Mouse (Mus musculus) A20 (cell line): ENCODE data around the gene Dcst1.
A peak's percentile ranks its signal among the peaks of the same experiment; 100 is the strongest.

ENCODE experiments used
- DNase-seq: peaks from one replicate; pipeline ENCODE4 v3.0.0-alpha.2; 2011; ENCODE audit warnings: low read depth, low spot score

Dcst1 gene

DNA sequence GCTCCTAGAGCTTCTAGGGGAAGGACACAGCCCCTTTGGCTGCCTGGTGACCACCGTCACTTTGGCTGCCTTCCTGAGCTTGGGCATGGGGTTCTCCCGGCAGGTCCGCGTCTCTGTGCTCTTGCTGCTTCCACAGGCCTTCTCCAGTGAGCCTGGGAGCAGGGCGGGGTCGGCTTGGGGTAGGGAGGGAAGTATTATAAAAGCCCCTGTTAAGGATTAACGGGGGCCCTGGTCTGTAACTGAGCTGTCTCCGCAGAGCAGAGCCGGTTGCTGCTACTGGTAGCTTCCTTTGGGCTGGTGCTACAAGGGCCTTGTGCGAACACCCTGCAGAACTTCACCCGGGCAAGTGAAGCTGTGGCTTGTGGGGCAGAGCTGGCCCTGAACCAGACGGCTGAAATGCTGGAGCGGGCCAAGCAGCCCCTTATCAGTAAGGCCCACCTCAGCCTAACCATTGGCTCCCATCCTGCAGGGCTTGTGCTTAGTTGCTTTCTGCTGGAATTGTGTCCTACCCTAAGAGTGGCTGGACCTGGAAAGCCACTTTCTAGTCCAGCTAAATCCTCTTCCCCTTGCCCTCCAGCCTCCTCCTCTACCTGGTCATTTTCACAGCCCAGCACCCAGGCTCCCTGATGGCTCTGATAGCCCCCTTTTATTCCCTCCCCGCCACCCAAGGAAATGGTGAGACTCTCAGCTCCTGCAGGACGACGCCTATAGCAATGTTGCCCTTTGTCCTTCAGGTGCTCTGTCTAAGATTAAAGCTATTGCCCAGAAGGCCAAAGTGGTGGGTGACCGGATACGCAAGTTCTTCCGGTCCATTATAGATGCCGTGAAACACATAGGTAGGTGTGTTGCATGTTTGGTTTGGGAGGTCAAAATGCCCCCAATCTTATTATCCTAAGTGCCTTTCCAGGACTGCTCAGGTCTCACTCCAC, 697 bp upstream of the Dcst1 start:
- no peak for DNase-seq

DNA sequence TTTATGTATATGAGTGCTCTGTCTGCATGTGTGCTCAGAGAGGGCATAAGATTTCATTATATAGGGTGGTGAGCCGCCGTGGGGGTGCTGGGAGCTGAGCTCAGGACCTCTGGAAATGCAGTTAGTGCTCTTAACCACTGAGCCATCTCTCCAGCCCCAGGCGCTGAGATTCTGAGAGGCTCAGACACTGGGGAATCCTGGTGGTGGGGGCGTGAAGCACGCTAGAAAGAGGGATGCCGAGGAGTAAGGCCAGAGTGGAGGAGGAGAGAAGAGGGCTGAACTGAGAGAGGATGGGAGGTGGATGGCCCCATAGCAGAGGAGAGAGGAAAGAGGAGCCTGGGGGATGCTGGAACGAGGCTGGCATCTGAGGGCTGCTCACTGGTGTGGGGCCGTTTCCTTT, 422 bp downstream of the Dcst1 start:
- no peak for DNase-seq

DNA sequence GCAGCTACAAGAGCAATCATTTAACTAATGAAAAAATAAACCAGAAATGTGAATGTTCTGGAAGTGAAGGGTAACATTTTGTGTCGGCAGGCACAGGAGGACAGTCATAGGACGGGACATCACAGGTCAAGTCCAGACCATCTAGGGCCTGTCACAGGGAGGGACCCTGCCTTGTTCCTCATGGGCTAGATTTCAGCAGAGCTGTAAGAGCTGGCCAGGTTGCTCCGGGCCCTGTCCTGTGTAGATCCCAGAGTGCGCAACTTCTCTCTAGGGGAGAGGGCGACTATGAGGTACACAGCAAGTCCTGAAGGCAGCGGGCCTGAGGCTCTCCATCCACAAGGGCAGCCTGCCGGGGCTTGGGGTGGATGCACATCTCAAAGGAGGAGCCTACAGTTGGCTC, 3.4 kb downstream of the Dcst1 start, which contains the start of gene Dcst2:
TSS of gene Dcst2 (plus strand) at position 301 of the 400 bp plus-strand sequence.
- no peak for DNase-seq

DNA sequence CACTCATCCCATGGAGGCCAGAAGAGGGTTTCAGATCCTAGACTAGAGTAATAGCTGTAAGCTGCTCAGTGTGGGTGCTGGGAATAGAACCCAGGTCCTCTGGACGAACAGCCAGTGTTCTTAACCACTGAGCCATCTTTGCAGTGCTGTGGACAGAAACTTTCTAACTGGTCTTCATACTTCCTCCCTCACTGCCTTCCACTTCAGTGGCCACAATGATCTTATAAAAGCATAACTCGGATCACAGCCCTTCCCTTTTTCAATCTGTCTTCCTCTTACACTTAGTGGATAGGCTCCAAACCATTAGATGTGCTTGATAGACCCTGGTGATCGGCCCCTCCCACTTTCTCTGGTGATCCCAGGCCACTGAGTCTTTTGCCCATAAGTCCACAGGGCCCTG, 4.8 kb downstream of the Dcst1 start:
- DNase-seq, result peak; percentile 23

DNA sequence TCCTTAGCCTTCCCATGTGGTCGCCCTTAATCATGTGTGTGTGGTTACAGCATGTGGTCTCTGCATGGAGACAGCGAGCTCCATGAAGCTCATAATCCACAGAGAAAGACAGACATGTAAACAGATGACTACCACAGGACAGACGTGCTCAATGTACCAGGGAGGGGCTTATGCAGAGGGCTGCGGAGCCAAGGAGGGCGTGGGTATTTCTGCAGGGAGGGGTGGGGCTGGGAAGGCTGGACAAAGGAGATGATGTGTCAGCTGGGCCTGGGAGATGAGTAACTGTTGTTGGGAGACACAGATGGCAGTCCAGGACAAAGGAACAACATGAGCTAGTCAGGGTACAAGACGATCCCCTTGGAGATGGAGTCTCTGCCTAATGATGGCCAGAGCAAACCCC, 5.4 kb downstream of the Dcst1 start:
- no peak for DNase-seq

DNA sequence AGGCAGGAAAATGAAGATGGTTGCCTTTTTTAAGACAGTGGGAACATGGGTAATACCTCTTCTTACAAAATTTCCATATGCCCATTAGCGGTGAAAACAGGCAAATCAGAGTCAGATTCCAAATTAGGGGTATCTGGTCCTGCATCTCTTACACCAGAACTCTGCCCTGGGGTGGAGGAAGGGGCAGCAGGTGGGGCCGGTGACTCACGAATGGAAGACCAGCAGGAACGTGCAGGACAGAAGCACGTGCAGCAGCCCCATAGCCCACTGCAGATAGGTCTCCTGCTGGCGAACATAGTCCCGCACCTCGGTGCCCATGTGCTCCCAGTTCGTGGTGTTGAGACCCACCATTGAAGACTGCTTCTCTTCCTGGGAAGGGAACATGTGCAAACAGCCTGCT, 9.0 kb downstream of the Dcst1 start:
- no peak for DNase-seq

DNA sequence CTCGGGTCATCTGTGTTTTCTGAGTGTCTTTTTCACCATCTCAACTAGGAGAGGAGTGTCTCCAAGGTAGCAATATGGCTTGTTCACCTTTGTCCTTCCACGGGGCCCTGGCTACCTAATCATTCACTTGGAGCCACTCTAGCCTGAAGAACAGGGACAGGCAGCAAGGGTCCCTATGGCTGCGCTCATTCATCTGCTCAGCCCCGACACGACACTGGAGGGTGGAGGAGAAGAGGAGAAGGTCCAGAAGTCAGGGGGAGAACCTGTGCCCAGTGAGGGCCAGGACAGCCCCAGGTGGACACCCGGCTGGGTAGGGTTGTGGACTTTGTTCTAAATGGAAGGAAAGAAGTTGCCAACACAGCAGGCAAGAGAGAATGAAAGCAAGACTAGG, 9.5 kb downstream of the Dcst1 start:
- no peak for DNase-seq

DNA sequence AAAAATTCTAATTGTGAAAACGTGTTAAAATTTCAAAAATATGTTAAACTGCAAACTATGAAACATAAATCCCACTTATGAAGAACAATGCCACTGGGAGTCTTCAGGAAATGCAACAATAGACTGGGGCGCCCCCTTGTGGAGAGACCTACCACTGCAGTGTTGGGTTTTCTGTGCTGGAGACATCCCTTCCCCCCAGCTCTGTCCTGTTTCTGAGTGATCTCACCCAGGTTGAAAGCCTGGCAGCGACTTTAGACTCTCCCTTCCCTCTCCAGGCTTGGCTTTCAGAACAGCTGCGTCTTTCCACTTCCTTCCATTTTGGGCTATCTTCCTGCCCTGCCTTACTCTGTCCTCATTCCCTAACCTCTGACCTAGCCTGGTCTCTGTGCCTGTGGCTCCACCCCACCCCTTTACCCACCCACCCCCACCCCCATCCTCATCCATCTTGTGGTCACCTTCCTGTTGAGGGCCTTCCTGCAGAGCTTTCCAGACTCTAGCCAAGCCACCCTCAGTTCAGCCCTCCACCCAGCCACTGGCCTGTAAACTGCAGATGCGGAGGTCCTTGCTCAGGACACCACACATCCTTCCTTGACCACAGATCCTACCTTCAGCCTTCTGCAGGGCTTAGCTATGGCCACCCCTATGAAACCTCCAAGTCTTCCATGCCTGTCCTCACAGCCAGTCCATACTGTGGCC, 10.1 kb downstream of the Dcst1 start:
- peak; percentile 67 for DNase-seq

DNA sequence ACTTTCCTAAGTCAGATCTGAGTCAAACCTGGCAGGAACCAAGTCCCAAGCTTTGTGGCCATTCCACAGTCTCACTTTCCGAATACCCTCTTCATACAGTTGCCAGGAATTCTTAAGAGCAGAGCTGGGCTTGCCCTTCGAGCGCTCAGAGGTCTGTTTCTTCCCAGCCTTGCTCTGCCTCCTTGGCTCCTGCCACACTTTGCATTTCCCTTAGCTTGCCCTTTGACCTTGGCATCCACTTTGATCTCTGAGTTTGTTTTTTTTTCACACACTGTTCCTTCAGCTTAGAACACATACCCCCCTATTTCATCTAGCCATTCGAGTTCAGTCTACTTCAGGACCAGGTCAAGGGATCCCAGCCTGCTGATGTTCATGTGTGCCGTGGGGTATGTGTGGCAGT, 13.8 kb downstream of the Dcst1 start:
- no peak for DNase-seq

DNA sequence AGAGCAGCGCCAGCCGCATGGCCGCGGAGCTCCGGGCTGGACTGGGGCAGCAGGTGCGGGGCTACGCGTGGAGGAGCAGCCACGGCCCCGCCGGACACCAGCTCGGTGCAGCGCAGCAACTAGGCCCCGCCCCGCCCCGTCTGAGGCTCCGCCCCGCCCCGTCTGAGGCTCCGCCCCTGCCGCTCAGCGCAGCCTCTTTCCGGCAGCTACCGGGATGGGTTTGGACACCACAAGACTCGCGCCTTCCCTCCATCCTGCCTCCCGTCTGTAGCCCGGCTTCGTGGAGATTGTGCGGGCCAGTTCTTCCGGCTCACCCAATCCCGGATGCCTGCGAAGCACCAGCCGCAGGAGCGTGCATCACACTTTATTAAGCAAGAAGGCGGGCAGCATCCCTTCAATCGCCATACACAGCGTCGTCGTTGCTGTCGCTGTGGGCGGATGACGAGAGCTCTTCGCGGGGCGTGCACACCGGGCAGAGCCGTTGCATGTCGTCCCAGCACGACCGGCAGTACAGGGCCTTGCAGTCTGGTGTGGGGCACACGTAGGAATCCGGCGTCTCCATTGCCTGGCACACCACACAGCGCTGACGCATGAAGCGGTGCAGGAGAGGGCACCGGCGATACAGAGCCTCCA, 15.1 kb downstream of the Dcst1 start, which contains the start of gene Adam15:
TSS of gene Adam15 (minus strand) at position 128 of the 633 bp plus-strand sequence.
- DNase-seq, result peak; percentile 91

DNA sequence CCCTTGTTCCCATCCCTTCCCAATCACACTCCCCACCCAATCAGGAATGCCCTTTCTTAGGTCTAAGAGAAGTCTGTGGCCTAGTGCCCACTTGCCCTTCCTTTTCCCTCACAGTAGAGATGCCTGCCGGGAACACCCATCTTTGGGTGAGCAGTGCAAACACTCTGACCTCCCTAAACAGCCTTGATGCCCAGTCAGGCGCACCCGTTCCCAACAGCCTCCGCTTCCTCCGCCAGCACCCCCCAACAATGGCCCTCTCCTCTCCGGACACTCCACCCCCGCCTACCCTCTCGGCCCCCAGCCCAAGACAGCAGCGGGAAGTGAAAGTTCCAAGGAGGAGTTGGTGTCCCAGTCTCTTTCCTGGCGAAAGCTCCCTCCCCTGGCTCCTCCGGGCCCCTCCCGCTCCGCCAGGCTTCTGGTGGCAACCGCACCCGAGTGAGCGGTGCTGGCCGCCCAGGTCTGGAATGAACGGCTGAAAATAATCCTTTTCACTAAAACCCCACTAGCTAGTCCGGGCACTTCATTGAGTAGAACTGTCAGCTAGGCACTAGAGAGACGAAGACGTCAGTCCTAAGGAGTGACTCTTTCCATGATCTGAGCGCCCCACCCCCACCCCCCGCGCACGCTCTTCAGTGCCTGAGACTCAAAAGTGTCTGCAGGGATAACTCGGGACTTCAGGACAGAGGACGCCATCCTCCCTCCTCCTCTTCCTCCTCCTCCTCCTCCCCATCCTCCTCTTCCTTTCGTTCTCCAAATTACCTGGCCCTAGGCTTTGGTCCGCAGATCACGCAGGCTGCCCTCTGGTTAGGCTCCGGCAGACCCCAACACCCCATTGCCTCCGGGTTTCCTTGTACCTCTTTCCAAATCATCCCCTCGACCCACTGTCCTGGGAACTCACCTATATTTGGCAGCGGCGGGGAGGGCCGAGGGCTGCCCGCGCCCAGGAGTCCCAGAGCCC, 15.9 kb downstream of the Dcst1 start:
- DNase-seq, result no peak

DNA sequence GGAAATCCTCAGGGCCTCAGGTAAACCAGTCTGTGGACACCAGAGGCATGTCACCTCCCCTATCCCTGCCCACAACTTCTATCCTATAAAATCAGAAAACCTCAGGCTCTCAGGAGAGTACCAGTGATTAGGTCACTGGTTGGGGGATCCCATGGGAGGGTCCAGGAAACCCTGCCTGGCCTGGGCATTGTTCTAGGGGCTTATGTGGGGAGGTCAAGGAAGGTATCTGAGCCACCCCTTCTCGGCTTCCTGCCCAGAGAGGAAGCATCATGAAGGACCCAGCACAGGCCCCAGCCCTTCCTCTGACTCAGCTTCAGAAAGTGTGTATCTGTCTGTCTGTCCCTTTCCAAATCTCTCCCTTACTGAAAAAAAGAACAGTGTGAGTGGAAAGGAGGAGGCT, 17.1 kb downstream of the Dcst1 start:
- DNase-seq, result no peak

DNA sequence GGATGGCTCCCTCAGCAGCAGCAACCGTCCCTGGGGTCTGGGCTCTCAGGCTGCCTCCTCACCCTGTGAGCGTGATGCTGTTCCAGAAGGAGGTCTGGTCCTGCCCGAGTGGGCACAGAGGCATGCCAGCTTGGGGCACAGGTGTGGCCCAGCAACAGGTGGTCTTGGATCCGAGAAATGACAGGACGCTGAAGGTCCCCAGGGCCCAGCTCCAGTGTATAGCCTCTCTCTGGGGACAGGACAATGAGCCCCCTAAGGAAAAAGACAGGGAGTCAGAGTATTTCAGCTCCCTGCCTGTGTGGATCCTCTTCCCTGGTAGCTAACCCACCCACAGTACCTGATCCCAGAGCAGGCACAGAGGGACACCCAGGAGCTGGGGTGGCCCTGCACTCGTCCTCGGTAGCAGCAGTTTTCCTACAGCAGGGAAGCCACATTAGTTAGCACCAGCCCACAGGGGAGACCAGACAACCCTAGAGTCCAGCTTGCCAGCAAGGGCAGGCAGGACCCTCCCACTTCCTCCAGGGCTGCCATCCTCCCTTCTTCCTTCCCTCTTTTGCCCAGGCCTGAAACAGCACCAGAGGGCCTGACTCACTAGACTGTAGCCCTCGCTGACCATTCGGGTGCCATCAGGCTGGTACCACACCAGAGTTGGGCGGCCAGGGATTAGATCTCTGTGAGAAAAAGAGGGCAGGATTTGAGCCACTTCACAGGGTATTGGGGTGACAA, 18.1 kb downstream of the Dcst1 start:
- DNase-seq, result no peak

DNA sequence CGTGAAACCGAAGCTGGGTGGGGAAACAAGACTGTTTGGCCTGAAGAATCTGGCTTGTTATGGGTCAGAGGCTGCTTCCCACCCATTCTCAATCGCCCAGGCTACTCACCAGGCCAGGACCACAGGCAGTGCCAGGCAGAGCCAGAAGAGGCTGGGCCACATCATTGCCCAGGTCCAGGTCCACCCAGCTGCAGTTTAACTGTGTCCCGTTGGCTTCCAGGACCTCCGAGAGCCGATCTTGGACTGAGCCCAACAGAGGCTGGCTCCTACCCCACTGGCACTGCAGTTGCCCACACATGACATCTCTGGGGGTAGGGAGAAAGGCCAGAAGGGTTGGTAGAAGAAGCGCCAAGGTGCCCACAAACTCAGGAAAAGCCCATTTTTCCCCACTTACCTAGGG, 21.8 kb downstream of the Dcst1 start:
- no peak for DNase-seq

DNA sequence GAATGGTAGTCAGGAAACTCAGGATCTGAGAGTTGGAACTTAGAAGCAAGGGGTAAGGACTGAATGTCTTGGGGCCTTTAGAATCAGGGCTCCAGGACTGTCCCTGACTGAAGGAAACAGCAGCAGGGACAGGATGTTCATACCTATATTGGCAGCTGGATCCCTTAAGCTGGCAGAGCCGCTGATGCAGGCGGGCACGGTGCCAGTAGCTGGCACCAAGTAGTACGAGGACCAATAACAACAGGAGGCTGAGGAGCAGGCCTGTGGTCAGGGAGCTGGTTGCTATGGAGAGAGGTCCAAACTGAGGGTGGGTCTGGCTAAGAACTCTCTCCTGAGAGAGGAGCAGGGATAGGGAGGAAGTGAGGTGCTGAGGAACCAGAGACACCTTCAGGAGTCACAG, 23.3 kb downstream of the Dcst1 start:
- no peak for DNase-seq

DNA sequence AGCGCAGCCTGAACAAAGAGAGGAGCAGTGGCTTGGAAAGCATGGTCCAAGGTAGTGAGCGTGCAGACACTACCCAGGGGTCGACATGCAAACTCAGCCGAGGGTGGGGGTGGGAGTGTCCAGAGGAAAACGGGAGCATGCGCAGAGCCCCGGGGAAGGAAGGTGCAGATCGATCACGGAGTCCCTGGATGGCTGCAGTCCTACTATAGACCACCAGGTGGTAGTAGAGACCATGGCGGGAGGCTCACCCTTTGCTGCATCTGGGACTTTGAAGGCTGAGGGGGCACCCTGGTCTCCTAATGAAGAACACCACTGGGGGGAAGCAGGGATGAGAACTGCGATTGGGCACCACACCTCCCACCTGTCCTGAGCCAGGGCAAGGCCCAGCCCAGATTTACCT, 24.6 kb downstream of the Dcst1 start:
- peak; percentile 75 for DNase-seq

DNA sequence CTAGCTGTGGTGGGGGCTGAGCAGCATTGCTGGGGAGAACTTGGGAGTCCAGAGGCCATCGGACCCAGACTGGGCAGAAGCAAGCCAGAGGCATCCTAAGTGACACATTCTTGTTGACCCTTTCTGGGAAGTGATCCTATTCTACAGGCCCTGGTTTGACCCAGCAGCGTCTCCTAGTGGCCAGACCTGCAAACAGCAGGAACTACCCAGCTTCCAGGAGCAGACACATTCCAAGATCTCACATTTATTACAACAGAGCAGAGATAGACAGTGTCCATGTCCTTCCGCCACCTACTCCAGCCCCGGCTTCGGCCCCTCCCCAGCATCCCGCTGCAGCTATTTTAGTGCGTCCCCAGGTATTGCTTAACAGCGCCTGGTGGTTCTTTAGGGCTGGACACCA, 25.6 kb downstream of the Dcst1 start:
- peak; percentile 73 for DNase-seq

DNA sequence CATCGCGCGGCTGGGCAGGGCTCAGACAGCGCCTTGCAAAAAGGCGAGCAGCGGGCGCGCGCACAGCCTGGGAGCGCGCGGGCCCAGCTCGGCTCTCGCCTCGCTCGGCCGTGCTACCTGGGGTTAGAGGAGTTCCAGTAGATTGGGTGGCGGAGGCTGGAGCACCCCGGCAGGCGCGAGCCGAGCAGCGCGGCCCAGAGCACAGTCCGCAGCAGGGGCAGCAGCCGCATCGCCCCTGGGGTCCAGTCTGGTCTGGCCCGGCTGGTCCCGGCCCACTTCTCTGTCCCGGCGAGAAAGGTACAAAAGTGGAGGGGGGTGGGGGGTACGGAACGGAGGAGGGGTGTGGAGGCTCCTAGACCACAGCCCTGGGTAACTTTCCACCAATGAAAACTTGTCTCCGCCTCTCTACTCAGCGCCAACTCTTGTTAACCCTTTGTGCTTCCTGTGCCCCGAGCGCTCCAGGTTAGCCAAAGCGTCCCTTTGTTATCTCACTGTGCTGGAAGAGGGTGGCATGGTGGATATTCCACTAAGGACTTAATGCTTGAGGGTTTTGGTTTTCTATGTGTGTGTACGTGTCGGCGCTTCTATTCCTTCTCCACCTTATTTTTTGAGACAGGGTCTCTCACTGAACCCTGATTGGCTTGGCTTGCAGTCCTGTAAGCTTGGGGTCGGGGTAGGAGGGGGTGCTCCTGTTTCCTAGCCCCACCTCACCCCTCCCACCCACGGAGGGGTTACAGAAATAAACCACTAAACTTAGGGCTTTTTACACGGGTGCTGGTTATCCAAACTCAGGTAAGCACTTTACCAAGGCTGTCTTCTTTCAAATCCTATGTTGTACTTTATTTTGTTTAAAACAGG, 27.1 kb downstream of the Dcst1 start, which contains the start of gene Efna4:
TSS of gene Efna4 (minus strand) at position 308 of the 858 bp plus-strand sequence.
- DNase-seq, result peak; percentile 89

DNA sequence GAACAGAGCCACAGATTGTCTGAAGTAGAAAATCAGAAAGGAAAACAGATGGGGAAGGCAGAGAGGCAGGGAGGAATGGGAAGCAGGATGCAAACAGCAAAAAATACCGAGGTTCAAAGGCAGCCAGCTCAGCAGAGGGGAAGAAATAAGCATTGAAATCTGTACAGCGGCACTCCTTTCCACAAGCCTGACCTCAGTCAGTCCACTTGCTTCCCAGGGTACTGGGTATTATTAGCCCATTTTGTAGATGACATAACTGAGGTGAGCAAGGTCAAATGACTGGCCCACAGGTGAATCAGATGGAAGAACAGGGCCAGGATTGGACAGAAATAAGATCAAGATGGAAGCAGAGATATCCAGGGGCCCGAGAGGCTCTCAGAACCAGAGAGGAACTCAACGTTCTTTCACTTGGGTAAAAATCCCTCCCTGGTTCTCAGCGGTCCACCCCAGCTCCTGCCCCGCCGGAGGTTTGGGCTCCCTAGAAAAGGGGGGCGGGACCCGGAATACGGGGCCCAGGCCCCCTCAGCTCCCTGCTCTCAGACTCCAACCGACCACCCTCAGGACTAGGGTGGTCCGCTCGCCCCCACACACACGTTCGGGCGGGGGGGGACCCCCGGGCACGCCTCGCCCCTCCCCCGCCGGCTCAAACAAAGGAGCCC, 27.9 kb downstream of the Dcst1 start:
- DNase-seq, result no peak
